Mouse (Mus musculus) lung, embryonic 14.5 days (tissue): ENCODE data around the gene B3gat2. TPM values are rescaled to one million over a fixed set of nuclear protein-coding genes. Genes with fewer than 3 reads are reported as not detected.

Source experiments
- ATAC-seq: fragments of 200-750 bp; cut with Nextera tagmentation; 2 replicates; pipeline ENCODE4 v1.8.0; 2017; ENCODE audit warnings: mild to moderate bottlenecking, moderate TSS enrichment, moderate library complexity; ENCODE audit not compliant: insufficient read depth
- DNase-seq: peaks from one replicate; pipeline ENCODE4 v3.0.0-alpha.2; 2015
- H3K27ac ChIP-seq: fragments of 300-500 bp; sonication (generic); 2 replicates; pipeline ENCODE4 v1.5.1; 2014; ENCODE audit warnings: low read depth, mild to moderate bottlenecking, moderate library complexity
- H3K27me3 ChIP-seq: fragments of 300-500 bp; sonication (generic); 2 replicates; pipeline ENCODE4 v1.6.1; 2014; ENCODE audit warnings: low read length, control low read depth; ENCODE audit not compliant: insufficient read depth
- H3K36me3 ChIP-seq: fragments of 300-500 bp; sonication (generic); 2 replicates; pipeline ENCODE4 v1.6.1; 2014; ENCODE audit warnings: control low read depth; ENCODE audit not compliant: insufficient read depth
- H3K4me1 ChIP-seq: fragments of 300-500 bp; sonication (generic); 2 replicates; pipeline ENCODE4 v1.6.1; 2014; ENCODE audit warnings: antibody characterized with exemption, control low read depth; ENCODE audit not compliant: insufficient read depth
- H3K4me2 ChIP-seq: fragments of 300-500 bp; sonication (generic); 2 replicates; pipeline ENCODE4 v1.6.1; 2014; ENCODE audit warnings: mild to moderate bottlenecking
- H3K4me3 ChIP-seq: fragments of 300-500 bp; sonication (generic); 2 replicates; pipeline ENCODE4 v1.5.1; 2014; ENCODE audit warnings: low read depth, low read length
- H3K9ac ChIP-seq: fragments of 300-500 bp; sonication (generic); 2 replicates; pipeline ENCODE4 v1.6.1; 2014
- H3K9me3 ChIP-seq: fragments of 300-500 bp; sonication (generic); 2 replicates; pipeline ENCODE4 v1.6.1; 2016; ENCODE audit warnings: low read depth, low read length, control low read depth
- CTCF ChIP-seq: IDR thresholded peaks from 2 replicates; pipeline ENCODE4 v1.5.1; 2016; ENCODE audit warnings: antibody characterized with exemption, low read depth
- WGBS: fragments of 180-500 bp; shearing (Covaris S2); extraction: QIAGEN DNeasy Blood & Tissue Kit; methylation state at CpG from one replicate; pipeline ENCODE4 v1.1.7; 2014; 5-methylcytosine and 5-hydroxymethylcytosine counted together
- polyA plus RNA-seq: library from polyadenylated mRNA; unstranded; fragments of >200 nt; fragmentation: Nextera tagmentation; extraction: Ambion mirVana; gene quantifications from 2 replicates; pipeline ENCODE4 v1.2.1, GENCODE M21; 2014

The B3gat2 gene
- polyA plus RNA-seq, 1 experiment from 2014 or later: 0.22 TPM

DNA sequence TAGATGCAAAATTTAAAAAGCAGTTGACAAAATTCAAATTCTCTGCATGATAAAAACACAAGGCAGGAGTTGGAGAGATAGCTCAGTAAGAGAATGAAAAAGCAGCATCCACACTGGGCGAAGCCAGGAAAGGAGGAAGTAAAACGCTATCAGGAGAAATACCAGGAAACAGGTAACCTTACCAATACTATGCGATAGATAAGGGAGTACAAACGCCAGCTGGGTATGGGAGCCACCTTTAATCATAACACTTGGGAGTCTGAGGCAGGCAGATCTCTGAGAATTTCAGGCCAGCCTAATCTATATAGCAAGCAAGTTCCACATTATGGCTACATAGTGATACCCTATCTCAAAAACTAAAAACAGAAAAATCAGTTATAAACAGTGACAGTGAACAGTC lies 75.1 kb downstream of the B3gat2 start:
- Histone ChIP-seq H3K4me3 (no peak overlapping the region), H3K4me1 (no peaks in the 10 kb centered on the region), H3K4me2 (no peak overlapping the region), H3K9me3 (no peaks in the 10 kb centered on the region), H3K9ac (no peak overlapping the region), H3K27ac (no peak overlapping the region), H3K36me3 (0 out of 2 replicates have a peak, but pooled peaks cover 6% of the 10 kb centered on the region), H3K27me3 (no peaks in the 10 kb centered on the region)
- no peak for TF ChIP-seq CTCF
- ATAC-seq: no peak
- no peak for DNase-seq
- WGBS: 85% methylated on average over 4 of the region's 4 CpGs

DNA sequence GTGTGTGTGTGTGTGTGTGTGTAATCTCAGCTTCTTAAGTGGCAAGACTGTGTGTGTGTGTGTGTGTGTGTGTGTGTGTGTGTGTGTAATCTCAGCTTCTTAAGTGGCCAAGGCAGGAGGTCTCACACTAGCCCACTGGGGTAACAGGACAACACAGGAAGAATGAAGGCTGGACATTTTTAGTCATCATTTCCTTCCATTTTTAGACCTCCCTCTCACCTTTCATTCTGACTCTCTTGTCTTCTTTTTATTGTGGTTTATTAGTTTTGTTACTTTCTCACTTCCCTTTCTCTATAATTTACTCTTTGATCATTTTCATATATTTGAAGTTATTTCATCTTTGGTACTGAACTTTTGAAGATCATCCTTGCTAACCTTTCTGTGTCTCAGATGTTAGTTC lies 79.4 kb downstream of the B3gat2 start:
- no peak for ATAC-seq
- Histone ChIP-seq H3K4me1 (no peaks in the 10 kb centered on the region), H3K4me3 (no peak overlapping the region), H3K9me3 (no peaks in the 10 kb centered on the region), H3K27me3 (no peaks in the 10 kb centered on the region), H3K9ac (no peak overlapping the region), H3K36me3 (peaks cover 33% of the 10 kb centered on the region; the same call in 1 of the 2 replicates), H3K4me2 (no peak overlapping the region), H3K27ac (no peak overlapping the region)
- no peak for TF ChIP-seq CTCF
- DNase-seq: no peak

DNA sequence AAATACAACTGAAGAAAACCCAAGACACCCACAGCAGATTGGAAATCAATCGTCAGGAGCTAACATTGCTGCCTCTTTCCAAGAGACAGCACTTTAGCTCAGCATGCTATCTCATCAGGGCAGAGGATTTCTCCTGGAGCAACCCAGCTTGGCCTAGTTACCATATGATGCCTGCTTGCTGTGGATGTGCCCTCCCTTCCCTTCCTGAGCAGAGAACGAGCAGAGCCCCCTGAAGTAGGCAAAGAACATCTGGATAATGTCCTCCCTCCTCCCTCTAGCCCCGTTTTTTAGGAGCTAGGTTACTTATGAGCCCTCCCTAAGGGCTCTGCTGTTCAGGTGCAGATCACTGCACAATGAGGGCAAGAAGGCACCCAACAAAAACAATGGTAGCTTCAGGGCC lies 81.1 kb downstream of the B3gat2 start:
- Histone ChIP-seq H3K4me2 (no peak overlapping the region), H3K9ac (no peak overlapping the region), H3K9me3 (no peaks in the 10 kb centered on the region), H3K4me3 (no peak overlapping the region), H3K27me3 (no peaks in the 10 kb centered on the region), H3K27ac (no peak overlapping the region), H3K4me1 (no peaks in the 10 kb centered on the region), H3K36me3 (peaks cover 39% of the 10 kb centered on the region; the same call in 1 of the 2 replicates)
- no peak for TF ChIP-seq CTCF
- DNase-seq (no peak), ATAC-seq (no peak)
- 85% methylated on average over 3 of the region's 3 CpGs for WGBS

DNA sequence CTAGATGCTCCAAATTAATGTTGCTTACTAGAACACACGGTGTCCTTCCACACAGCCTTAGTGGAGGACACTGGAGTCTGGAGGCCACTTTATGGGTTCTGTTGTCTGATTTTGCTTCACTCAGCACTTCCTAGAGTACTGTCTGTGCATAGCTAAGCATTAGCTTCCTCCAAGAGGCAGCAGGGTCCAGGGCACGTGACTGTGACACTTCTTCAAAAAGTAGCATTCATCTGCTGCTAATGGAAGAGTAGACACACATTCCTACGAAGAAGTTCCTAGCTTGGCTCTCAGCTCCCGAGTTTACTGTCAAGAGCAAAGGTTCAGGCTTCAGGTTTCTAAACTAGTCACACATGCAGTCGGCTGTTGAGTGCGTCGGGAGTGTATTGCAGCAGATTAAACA lies 82.2 kb downstream of the B3gat2 start:
- Histone ChIP-seq H3K4me2 (no peak overlapping the region), H3K27me3 (no peaks in the 10 kb centered on the region), H3K9me3 (no peaks in the 10 kb centered on the region), H3K4me1 (no peaks in the 10 kb centered on the region), H3K4me3 (no peak overlapping the region), H3K9ac (no peak overlapping the region), H3K27ac (no peak overlapping the region), H3K36me3 (peaks cover 50% of the 10 kb centered on the region)
- no peak for ATAC-seq
- TF ChIP-seq CTCF: no peak
- peak; percentile 4 for DNase-seq
- 76% methylated on average over 7 of the region's 7 CpGs for WGBS

DNA sequence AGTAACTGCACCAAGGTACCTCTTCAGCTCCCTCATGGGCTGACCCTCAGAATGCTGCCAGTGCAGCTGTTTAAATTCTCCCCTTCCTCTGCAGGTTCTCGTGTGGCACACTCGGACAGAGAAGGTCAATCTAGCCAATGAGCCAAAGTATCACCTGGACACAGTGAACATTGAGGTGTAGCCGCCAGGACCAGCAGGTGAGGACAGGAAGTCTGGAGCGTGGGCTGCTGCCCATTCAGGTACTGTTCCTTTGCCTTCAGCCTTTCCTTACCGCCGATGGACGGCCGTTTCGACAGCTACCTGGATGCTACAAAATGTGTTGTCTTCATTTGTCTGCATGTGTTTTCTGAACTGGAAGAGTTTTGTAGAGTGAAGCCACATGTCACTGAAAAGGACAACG lies 83.5 kb downstream of the B3gat2 start:
- Histone ChIP-seq H3K9ac (no peak overlapping the region), H3K36me3 (peaks cover 54% of the 10 kb centered on the region), H3K27ac (no peak overlapping the region), H3K4me1 (no peaks in the 10 kb centered on the region), H3K4me2 (no peak overlapping the region), H3K9me3 (no peaks in the 10 kb centered on the region), H3K4me3 (no peak overlapping the region), H3K27me3 (no peaks in the 10 kb centered on the region)
- no peak for ATAC-seq
- 90% methylated on average over 10 of the region's 10 CpGs for WGBS
- TF ChIP-seq CTCF: no peak
- DNase-seq: no peak

DNA sequence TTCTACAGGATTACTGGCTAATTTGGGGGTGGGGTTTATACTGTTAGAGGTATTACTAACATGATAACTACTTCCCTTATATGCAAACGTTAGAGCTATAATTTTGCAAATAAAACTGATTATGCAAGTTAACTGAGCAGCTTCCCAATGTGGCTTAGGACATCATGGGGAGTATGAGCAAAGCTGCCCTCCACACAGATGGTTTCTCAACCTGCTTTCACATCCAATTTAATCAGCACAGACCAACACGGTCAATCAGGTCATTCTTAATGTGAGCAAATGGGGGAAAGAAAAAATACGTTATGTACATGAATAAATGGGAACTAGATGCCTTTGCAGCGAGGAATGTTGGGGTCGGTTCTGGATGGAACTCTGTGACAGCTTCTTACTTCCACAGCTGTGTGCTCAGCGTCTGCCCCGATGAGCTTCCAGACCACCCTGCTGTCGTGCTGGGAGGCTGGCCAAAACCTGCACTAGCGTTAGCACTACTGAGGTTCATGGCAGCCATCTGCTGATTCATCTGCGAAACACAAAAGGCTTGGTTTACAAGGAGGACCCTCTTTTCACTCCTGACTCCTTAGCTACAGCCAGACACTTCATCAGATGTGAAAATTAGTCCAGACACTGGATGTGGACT lies 84.6 kb downstream of the B3gat2 start:
- WGBS: 49% methylated on average over 10 of the region's 10 CpGs

GRCm38 (mm10) chr1:23855623-23856022 lies 94.1 kb downstream of the B3gat2 start:
- peaks cover 29% of the 10 kb centered on the region for H3K36me3 ChIP-seq
- 80% methylated on average over 3 of the region's 3 CpGs for WGBS

More for the DNA sequence above, 84.6 kb downstream of the B3gat2 start:
- no peak for TF ChIP-seq CTCF
- no peaks in the 10 kb centered on the region for H3K27me3 ChIP-seq
- H3K9ac ChIP-seq: no peak overlapping the region
- H3K27ac ChIP-seq: no peak overlapping the region
- H3K36me3 ChIP-seq: peaks cover 51% of the 10 kb centered on the region
- ATAC-seq (peak; percentile 84), DNase-seq (peak; percentile 71)
- no peak overlapping the region for H3K4me2 ChIP-seq
- H3K9me3 ChIP-seq: no peaks in the 10 kb centered on the region
- H3K4me3 ChIP-seq: no peak overlapping the region
- no peaks in the 10 kb centered on the region for H3K4me1 ChIP-seq

More at GRCm38 (mm10) chr1:23855623-23856022, 94.1 kb downstream of the B3gat2 start:
- Histone ChIP-seq H3K4me2 (no peak overlapping the region), H3K4me3 (no peak overlapping the region), H3K27ac (no peak overlapping the region; the same call in 1 of the 2 replicates), H3K9me3 (no peaks in the 10 kb centered on the region), H3K27me3 (no peaks in the 10 kb centered on the region), H3K9ac (no peak overlapping the region), H3K4me1 (no peaks in the 10 kb centered on the region)
- TF ChIP-seq CTCF: no peak
- DNase-seq: no peak
- no peak for ATAC-seq
